Mouse (Mus musculus) right cerebral cortex, postnatal 25 days (tissue): ENCODE measurements around the gene Ldhc.

Experiments
- DNase-seq: peaks from one replicate; pipeline ENCODE4 v3.0.0; 2022

Gene Ldhc

GRCm38 (mm10) chr7:46919551-46920176 lies 58.7 kb downstream of the Ldhc start, which contains the start of gene Tsg101:
TSS of gene Tsg101 (minus strand) at chr7:46919969.
- DNase-seq = peak; percentile 94

GRCm38 (mm10) chr7:46922075-46922474 lies 61.1 kb downstream of the Ldhc start:
- no peak for DNase-seq
